Mouse (Mus musculus): ENCODE measurements around the gene Sesn1. TPM values are rescaled to one million over a fixed set of nuclear protein-coding genes. Genes with fewer than 3 reads are reported as not detected.

Sesn1 gene
- polyA plus RNA-seq, 1 experiment from 2014 or later: 38.9 TPM

DNA sequence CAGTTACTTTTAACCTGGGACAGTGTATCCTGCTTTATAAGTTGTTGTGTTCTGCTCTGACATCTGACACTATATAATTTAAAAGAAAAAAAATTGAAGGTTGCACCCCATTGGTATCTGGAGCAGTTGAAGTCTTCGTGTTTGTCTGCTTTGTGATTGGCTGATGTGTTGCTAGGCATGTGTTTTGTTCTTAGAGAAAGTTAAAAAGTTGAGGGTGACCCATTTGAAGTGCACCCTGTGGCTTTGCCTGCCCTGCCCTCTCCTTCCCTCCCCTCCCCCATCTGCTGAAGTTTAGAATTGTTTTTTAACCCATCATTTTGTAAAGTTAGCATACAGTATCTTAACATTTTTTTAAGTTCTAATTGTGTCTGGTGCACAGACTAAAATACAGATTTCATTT lies 71.0 kb downstream of the Sesn1 start:
- WGBS: 28% methylated on average over 1 of the region's 1 CpGs
- peaks cover 3% of the 10 kb centered on the region for H3K4me1 ChIP-seq (ENCODE audit: insufficient read depth, low read length)
- H3K9me3 ChIP-seq (ENCODE audit: low read length): no peaks in the 10 kb centered on the region
- no peaks in the 10 kb centered on the region for H3K36me3 ChIP-seq (ENCODE audit: insufficient read depth, low read length)
- H3K27me3 ChIP-seq (ENCODE audit: insufficient read depth, low read length): no peaks in the 10 kb centered on the region
- H3K4me2 ChIP-seq (replicated peaks; ENCODE audit: low read depth, low read length): no peak overlapping the region
- no peak overlapping the region for H3K9ac ChIP-seq (replicated peaks; ENCODE audit: low read length)
- no peak for ATAC-seq (ENCODE audit: low FRiP score, low TSS enrichment)
- no peak overlapping the region for H3K4me3 ChIP-seq (ENCODE audit: low read length)
- H3K27ac ChIP-seq (ENCODE audit: low read length): no peak overlapping the region

DNA sequence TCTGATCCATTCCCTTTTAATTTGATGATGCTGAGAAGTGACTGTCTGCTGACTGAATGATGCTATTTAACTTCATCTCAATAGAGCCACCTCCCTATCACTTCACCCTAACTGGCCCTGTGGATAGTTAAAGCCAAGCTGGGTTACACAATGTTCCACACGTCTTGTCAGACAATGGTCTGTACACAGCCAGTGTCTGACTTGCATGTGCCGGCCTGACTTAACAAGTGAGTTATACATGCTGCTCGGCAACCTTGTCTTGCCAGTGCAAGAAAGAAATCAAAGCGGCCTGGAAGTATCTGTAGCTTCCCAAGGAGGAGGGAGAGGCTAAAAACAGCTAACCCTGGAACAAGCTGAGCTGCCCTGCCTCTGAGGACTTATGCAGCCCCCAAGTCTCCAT lies 71.7 kb downstream of the Sesn1 start:
- ATAC-seq (ENCODE audit: low FRiP score, low TSS enrichment): no peak
- H3K36me3 ChIP-seq (ENCODE audit: insufficient read depth, low read length): no peaks in the 10 kb centered on the region
- 52% methylated on average over 4 of the region's 4 CpGs for WGBS
- no peaks in the 10 kb centered on the region for H3K9me3 ChIP-seq (ENCODE audit: low read length)
- H3K27ac ChIP-seq (ENCODE audit: low read length): no peak overlapping the region
- H3K27me3 ChIP-seq (ENCODE audit: insufficient read depth, low read length): no peaks in the 10 kb centered on the region
- no peak overlapping the region for H3K4me3 ChIP-seq (ENCODE audit: low read length)
- no peak overlapping the region for H3K4me2 ChIP-seq (replicated peaks; ENCODE audit: low read depth, low read length)
- H3K4me1 ChIP-seq (ENCODE audit: insufficient read depth, low read length): peaks cover 3% of the 10 kb centered on the region
- 0 out of 2 replicates have a peak overlapping the region, but pooled peaks have one; percentile 22 for H3K9ac ChIP-seq (replicated peaks; ENCODE audit: low read length)

DNA sequence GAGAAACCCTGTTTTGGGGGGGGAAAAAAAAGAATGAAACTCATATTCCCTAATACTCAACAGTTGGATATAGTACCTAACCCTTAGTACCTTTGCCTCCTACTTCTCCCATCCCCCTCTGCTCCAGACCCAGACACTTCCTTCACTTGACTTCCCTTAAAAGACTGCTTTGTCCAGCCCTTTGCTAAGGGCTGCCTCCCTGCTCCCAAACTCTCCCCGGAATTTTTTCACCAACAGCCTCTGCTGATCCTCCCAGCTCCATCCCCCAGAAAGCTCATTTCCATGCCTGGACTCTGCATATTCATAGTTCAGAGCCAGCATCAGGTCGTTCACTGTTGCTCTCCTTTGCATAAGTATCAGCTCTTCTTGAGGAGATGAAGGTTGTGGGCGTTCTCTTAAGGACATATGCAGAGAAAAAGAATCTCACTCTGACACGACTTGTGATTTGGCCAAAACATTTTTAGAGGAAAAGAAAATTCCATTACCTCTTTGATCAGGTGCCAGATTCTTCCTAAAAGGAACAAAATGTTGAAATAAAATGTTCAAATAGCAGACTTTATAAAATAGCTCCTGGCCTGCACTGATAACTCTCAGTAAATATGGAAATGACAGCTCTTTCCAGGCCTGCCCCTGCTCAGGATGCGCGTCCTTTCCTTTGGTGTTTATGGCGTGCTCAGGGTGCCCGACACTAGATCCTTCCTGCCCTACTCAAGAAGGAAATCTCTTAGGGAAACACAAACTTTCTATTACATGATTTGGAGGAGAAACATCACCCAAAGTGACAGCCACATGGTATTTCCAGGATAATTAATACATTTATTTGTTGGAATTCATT lies 74.2 kb downstream of the Sesn1 start:
- Histone ChIP-seq H3K4me3 (ENCODE audit: low read length) (no peak overlapping the region), H3K27me3 (ENCODE audit: insufficient read depth, low read length) (no peaks in the 10 kb centered on the region), H3K4me1 (ENCODE audit: insufficient read depth, low read length) (peaks cover 16% of the 10 kb centered on the region), H3K36me3 (ENCODE audit: insufficient read depth, low read length) (no peaks in the 10 kb centered on the region), H3K9ac (replicated peaks; ENCODE audit: low read length) (no peak overlapping the region), H3K9me3 (ENCODE audit: low read length) (no peaks in the 10 kb centered on the region), H3K27ac (ENCODE audit: low read length) (0 out of 2 replicates have a peak overlapping the region, but pooled peaks have one; percentile 54), H3K4me2 (replicated peaks; ENCODE audit: low read depth, low read length) (no peak overlapping the region)
- 43% methylated on average over 8 of the region's 8 CpGs for WGBS
- ATAC-seq (ENCODE audit: low FRiP score, low TSS enrichment): no peak

DNA sequence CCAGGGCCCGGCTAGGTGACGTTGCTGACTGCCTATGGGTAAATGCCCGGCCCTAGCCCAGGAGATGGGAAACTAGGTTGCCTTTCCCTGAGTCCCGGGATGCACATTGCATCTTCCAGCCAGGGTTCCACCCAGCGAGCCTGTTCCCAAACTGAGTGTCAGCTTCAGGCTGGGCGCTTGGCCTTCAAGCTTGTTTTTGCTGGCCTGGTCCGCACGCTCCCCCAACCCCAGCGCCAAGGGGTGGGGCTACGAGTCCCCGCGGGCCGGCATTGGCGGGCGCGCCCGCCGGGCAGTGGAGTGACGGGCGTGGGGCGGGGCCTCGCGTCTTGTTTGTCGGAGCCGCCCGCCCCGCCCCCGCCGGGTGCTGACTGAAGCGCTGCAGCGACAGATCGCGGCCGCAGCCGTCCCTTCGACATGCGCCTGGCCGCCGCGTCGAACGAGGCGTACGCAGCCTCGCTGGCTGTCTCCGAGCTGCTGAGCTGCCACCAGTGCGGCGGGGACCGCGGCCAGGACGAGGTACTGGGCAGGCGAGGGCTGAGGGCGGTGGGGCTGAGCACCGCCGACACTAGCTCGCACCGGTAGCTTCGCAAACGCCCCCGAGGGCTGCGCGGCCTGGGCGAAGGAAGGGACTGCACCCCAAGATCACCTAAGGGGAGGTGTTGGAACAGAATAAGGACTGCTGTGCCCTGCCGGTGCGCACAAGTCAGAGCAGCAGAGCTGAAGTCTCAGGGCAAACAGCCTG lies 77.5 kb downstream of the Sesn1 start:
- Histone ChIP-seq H3K4me1 (ENCODE audit: insufficient read depth, low read length) (peaks cover 15% of the 10 kb centered on the region), H3K36me3 (ENCODE audit: insufficient read depth, low read length) (no peaks in the 10 kb centered on the region), H3K27ac (ENCODE audit: low read length) (peak overlapping the region; percentile 92), H3K9ac (replicated peaks; ENCODE audit: low read length) (peak overlapping the region; percentile 83), H3K4me2 (replicated peaks; ENCODE audit: low read depth, low read length) (peak overlapping the region; percentile 68), H3K9me3 (ENCODE audit: low read length) (no peaks in the 10 kb centered on the region), H3K4me3 (ENCODE audit: low read length) (peak overlapping the region; percentile 72), H3K27me3 (ENCODE audit: insufficient read depth, low read length) (no peaks in the 10 kb centered on the region)
- ATAC-seq (ENCODE audit: low FRiP score, low TSS enrichment): peak; percentile 98
- 1% methylated on average over 61 of the region's 65 CpGs for WGBS

DNA sequence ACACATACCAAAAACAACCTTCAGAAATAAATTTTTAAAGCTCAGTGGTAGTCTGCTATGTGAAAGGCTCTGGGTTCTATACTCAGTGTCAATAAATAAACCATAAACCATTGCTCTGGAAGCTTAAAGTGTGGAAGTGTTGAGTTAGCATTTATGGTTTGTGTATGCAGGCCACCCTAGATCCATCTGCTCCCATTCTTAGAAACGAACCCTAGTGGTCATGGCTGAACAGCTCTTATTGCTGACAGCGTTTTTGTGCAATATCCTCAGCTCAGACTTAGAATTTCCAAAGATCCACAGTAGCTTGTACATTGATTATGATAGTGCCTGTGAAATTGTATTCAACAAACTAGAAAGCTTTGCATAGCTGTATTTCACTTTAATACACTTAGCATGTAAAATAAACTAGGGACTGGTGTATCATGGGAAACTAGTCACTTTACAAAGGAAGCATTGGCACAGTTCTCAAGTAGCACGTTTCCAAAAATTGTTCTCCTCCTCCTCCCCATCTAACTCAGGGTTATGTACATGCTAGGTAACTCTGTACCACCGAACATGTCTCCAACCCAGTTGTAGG lies 78.7 kb downstream of the Sesn1 start:
- peaks cover 15% of the 10 kb centered on the region for H3K4me1 ChIP-seq (ENCODE audit: insufficient read depth, low read length)
- no peaks in the 10 kb centered on the region for H3K9me3 ChIP-seq (ENCODE audit: low read length)
- WGBS: 27% methylated on average over 4 of the region's 4 CpGs
- H3K27ac ChIP-seq (ENCODE audit: low read length): no peak overlapping the region
- H3K9ac ChIP-seq (replicated peaks; ENCODE audit: low read length): no peak overlapping the region
- no peak overlapping the region; the same call in 1 of the 2 replicates for H3K4me3 ChIP-seq (ENCODE audit: low read length)
- peak overlapping the region; percentile 68 for H3K4me2 ChIP-seq (replicated peaks; ENCODE audit: low read depth, low read length)
- no peaks in the 10 kb centered on the region for H3K27me3 ChIP-seq (ENCODE audit: insufficient read depth, low read length)
- ATAC-seq (ENCODE audit: low FRiP score, low TSS enrichment): no peak
- no peaks in the 10 kb centered on the region for H3K36me3 ChIP-seq (ENCODE audit: insufficient read depth, low read length)

DNA sequence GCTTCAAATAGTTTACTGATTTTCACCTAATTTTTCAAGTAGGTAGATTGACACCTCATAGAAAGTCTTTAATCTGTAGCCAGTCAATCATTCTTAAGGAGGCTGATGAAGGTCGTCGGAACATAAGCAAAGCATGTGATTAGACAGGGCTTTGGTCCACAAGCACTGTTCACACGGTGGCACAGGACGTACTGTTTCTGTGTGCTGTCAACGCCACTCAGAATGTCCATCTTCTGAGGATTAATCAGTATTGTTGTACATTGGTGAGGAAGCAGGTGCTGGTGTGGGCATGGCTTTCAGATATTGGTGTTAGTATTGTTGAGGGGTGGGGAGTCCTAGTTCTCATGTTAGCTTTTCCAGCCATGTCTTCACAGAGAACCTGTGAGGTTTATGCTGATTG lies 79.8 kb downstream of the Sesn1 start:
- no peak overlapping the region for H3K4me3 ChIP-seq (ENCODE audit: low read length)
- H3K4me1 ChIP-seq (ENCODE audit: insufficient read depth, low read length): peaks cover 15% of the 10 kb centered on the region; the same call in 1 of the 2 replicates
- H3K4me2 ChIP-seq (replicated peaks; ENCODE audit: low read depth, low read length): no peak overlapping the region
- no peaks in the 10 kb centered on the region for H3K27me3 ChIP-seq (ENCODE audit: insufficient read depth, low read length)
- H3K9ac ChIP-seq (replicated peaks; ENCODE audit: low read length): no peak overlapping the region
- H3K27ac ChIP-seq (ENCODE audit: low read length): no peak overlapping the region
- no peaks in the 10 kb centered on the region for H3K36me3 ChIP-seq (ENCODE audit: insufficient read depth, low read length)
- H3K9me3 ChIP-seq (ENCODE audit: low read length): no peaks in the 10 kb centered on the region
- ATAC-seq (ENCODE audit: low FRiP score, low TSS enrichment): no peak
- WGBS: 71% methylated on average over 5 of the region's 5 CpGs

DNA sequence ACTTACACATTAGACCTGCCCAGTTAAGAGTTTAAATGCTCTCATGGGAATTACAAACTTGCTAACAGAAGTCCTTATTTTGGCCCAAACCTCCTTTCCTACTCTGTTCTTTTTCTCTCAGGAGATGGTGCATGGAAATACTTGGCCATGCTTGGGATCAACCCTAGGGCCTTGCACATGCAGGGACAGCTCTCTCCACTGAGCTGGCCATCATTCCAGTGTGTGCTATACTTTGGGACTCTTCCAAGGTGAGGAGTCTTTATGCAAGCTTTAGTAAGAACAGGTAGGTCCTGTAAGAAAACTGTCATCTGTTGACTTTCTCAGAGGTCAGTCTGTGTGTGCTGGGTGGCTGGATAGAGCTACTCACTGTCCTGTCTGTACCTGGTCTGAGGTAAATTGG lies 80.8 kb downstream of the Sesn1 start:
- Histone ChIP-seq H3K4me2 (replicated peaks; ENCODE audit: low read depth, low read length) (no peak overlapping the region), H3K27me3 (ENCODE audit: insufficient read depth, low read length) (no peaks in the 10 kb centered on the region), H3K4me3 (ENCODE audit: low read length) (no peak overlapping the region), H3K9ac (replicated peaks; ENCODE audit: low read length) (no peak overlapping the region), H3K27ac (ENCODE audit: low read length) (no peak overlapping the region), H3K9me3 (ENCODE audit: low read length) (no peaks in the 10 kb centered on the region), H3K36me3 (ENCODE audit: insufficient read depth, low read length) (no peaks in the 10 kb centered on the region), H3K4me1 (ENCODE audit: insufficient read depth, low read length) (peaks cover 15% of the 10 kb centered on the region; the same call in 1 of the 2 replicates)
- ATAC-seq (ENCODE audit: low FRiP score, low TSS enrichment): no peak

DNA sequence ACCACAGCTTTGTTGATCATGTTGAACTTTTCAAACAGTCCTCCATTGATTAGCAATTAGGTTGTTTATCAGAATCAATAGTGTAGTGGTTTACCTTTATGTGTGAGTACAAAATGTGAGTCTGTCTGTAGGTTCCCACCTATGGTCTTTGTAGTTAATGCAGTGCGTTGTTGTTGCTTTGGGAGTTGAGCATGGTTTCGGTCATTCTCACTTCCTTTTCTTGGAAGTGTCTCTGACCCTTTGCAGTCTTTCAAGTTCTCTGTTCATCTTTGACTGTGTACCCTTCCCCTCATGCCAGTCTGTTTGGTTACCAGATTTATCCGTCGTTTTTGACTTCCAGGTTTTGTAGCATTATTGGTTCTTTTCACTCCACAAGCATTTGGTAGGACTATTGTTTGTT lies 81.6 kb downstream of the Sesn1 start:
- no peak for ATAC-seq (ENCODE audit: low FRiP score, low TSS enrichment)

DNA sequence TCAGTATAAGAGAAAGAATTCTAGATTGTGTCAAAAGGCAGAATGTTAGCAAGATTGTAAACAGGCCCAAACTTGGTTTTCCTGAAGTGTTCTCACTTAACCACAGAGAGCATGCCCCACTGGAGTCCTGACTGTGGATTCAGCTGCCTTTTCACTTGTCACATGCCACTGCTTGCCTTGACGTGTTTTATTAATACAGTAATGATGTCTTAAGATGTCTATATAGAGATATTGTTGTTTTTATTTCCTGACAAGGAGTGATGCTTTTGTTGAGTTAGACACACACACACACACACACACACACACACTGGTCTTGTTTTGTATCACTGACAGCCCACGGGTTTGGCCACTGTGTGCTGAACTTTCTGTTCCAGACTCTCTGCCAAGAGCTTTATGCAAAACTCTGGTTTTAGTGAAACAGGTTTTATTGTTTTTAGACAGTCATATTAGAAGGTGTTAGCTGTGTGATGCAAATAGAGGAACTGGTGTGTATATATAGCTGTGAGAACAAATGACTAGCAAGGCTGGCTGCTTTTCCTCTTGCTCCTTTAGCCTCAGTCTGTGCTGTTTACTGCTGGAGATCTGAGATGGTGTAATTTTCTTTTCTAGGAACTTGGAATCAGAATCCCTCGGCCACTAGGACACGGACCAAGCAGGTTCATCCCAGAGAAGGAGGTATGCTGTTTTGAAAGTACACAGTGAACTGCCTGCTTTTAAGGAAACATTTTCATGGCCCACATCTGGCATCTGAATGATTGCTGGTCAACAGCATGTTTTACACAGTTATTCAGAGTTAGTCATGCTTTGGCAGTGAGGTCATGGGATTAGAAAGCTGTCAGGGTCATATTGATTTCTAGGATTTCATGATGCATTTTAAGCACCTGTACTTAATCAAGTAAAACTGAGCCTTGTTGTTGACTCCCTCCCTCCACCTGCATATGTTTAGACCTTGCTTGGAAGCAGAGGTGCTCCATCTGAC lies 84.0 kb downstream of the Sesn1 start:
- Histone ChIP-seq H3K4me2 (replicated peaks; ENCODE audit: low read depth, low read length) (no peak overlapping the region), H3K4me3 (ENCODE audit: low read length) (no peak overlapping the region), H3K36me3 (ENCODE audit: insufficient read depth, low read length) (peaks cover 8% of the 10 kb centered on the region), H3K4me1 (ENCODE audit: insufficient read depth, low read length) (peaks cover 4% of the 10 kb centered on the region; the same call in 1 of the 2 replicates), H3K9ac (replicated peaks; ENCODE audit: low read length) (no peak overlapping the region), H3K27me3 (ENCODE audit: insufficient read depth, low read length) (no peaks in the 10 kb centered on the region), H3K9me3 (ENCODE audit: low read length) (0 out of 2 replicates have a peak, but pooled peaks cover 2% of the 10 kb centered on the region), H3K27ac (ENCODE audit: low read length) (no peak overlapping the region)
- ATAC-seq (ENCODE audit: low FRiP score, low TSS enrichment): no peak
- 46% methylated on average over 4 of the region's 4 CpGs for WGBS

More for the DNA sequence above, 81.6 kb downstream of the Sesn1 start:
- Histone ChIP-seq H3K4me3 (ENCODE audit: low read length) (no peak overlapping the region), H3K27me3 (ENCODE audit: insufficient read depth, low read length) (no peaks in the 10 kb centered on the region), H3K9me3 (ENCODE audit: low read length) (no peaks in the 10 kb centered on the region), H3K27ac (ENCODE audit: low read length) (no peak overlapping the region), H3K4me1 (ENCODE audit: insufficient read depth, low read length) (peaks cover 15% of the 10 kb centered on the region; the same call in 1 of the 2 replicates), H3K36me3 (ENCODE audit: insufficient read depth, low read length) (no peaks in the 10 kb centered on the region; the same call in 1 of the 2 replicates), H3K9ac (replicated peaks; ENCODE audit: low read length) (no peak overlapping the region), H3K4me2 (replicated peaks; ENCODE audit: low read depth, low read length) (no peak overlapping the region)
- 88% methylated on average over 4 of the region's 4 CpGs for WGBS

Data from kidney, embryonic 16.5 days (tissue).